Mouse (Mus musculus) intestine, embryonic 14.5 days (tissue): ENCODE measurements around the gene Jmjd1c. TPM values are rescaled to one million over a fixed set of nuclear protein-coding genes. Genes with fewer than 3 reads are reported as not detected.

ENCODE experiments used
- ATAC-seq: fragments of 200-750 bp; cut with Nextera tagmentation; replicated peaks from 2 replicates; pipeline ENCODE4 v1.8.0; 2017; ENCODE audit warnings: low read depth, moderate number of reproducible peaks, moderate TSS enrichment, moderate library complexity; ENCODE audit not compliant: low FRiP score, low TSS enrichment
- DNase-seq: peaks from one replicate; pipeline ENCODE4 v3.0.0-alpha.2; 2018; ENCODE audit warnings: low spot score
- H3K27ac ChIP-seq: fragments of 300-500 bp; sonication (generic); 2 replicates; pipeline ENCODE4 v1.5.1; 2014; ENCODE audit warnings: low read depth, mild to moderate bottlenecking, control low read depth
- H3K27me3 ChIP-seq: fragments of 300-500 bp; sonication (generic); replicated peaks from 2 replicates; pipeline ENCODE4 v1.6.1; 2014; ENCODE audit warnings: low read length, control low read depth; ENCODE audit not compliant: control insufficient read depth, insufficient read depth
- H3K36me3 ChIP-seq: fragments of 300-500 bp; sonication (generic); 2 replicates; pipeline ENCODE4 v1.6.1; 2014; ENCODE audit warnings: low read length, control low read depth; ENCODE audit not compliant: control insufficient read depth, insufficient read depth
- H3K4me1 ChIP-seq: fragments of 300-500 bp; sonication (generic); replicated peaks from 2 replicates; pipeline ENCODE4 v1.6.1; 2014; ENCODE audit warnings: low read length, control low read depth, mixed read lengths; ENCODE audit not compliant: control insufficient read depth, insufficient read depth
- H3K4me2 ChIP-seq: fragments of 300-500 bp; sonication (generic); 2 replicates; pipeline ENCODE4 v1.6.1; 2014; ENCODE audit warnings: low read length
- H3K4me3 ChIP-seq: fragments of 300-500 bp; sonication (generic); 2 replicates; pipeline ENCODE4 v1.5.1; 2014; ENCODE audit warnings: low read depth, low read length, control low read depth, mixed read lengths
- H3K9ac ChIP-seq: fragments of 300-500 bp; sonication (generic); 2 replicates; pipeline ENCODE4 v1.6.1; 2014; ENCODE audit warnings: mild to moderate bottlenecking, low read length
- H3K9me3 ChIP-seq: fragments of 300-500 bp; sonication (generic); 2 replicates; pipeline ENCODE4 v1.6.1; 2016; ENCODE audit warnings: low read length, control low read depth; ENCODE audit not compliant: control insufficient read depth
- WGBS: fragments of 180-500 bp; shearing (Covaris S2); extraction: QIAGEN DNeasy Blood & Tissue Kit; methylation state at CpG from one replicate; pipeline ENCODE4 v1.1.7; 2014; 5-methylcytosine and 5-hydroxymethylcytosine counted together
- polyA plus RNA-seq: library from polyadenylated mRNA; unstranded; fragments of >200 nt; fragmentation: Nextera tagmentation; extraction: Ambion mirVana; gene quantifications from 2 replicates; pipeline ENCODE4 v1.2.1, GENCODE M21; 2014

Jmjd1c gene
- polyA plus RNA-seq, 1 experiment from 2014 or later, result 47.5 TPM

DNA sequence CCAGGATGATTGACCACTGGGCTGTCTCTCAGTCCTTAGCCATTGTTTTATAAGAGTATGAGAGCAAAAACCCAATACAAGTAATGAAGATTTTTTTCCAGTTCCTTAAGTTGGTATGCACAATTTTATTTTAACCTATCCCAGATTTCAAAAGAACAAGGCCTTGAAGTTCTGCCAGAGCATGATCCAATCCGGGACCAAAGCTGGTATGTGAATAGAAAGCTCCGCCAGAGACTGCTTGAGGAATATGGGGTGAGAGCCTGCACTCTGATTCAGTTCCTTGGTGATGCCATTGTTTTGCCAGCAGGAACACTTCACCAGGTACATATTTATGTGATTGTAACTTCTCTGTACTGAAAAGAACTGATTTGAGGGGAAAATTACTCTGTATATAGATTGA, 153.6 kb downstream of the Jmjd1c start:
- Histone ChIP-seq H3K4me2 (no peak overlapping the region), H3K9me3 (no peaks in the 10 kb centered on the region), H3K4me1 (no peaks in the 10 kb centered on the region), H3K9ac (no peak overlapping the region), H3K27me3 (no peaks in the 10 kb centered on the region), H3K27ac (no peak overlapping the region), H3K4me3 (no peak overlapping the region), H3K36me3 (peaks cover 74% of the 10 kb centered on the region)
- DNase-seq (no peak), ATAC-seq (no peak)
- WGBS, result 91% methylated on average over 2 of the region's 2 CpGs

DNA sequence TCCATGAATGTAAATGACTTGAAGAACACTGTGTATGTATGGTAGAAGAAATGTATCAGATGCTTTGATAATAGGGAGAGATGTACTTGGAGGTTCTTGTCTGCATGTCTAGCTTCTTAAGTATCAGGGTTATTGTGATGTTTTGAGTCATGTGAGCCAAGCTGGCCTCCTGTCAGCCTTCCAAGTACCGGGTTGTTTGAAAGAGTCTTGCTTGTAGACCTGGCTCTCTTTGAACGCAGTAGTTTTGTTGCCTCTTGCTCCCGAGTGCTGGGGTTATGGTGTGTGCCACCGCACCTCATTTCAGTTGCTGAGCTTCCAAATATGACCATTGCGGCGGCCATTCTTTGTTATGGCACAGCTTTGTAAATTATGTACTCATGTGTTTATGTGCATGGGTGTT, 154.9 kb downstream of the Jmjd1c start:
- Histone ChIP-seq H3K36me3 (peaks cover 74% of the 10 kb centered on the region), H3K4me2 (no peak overlapping the region), H3K9ac (no peak overlapping the region), H3K27ac (no peak overlapping the region), H3K4me3 (no peak overlapping the region), H3K9me3 (no peaks in the 10 kb centered on the region), H3K27me3 (no peaks in the 10 kb centered on the region), H3K4me1 (no peaks in the 10 kb centered on the region)
- WGBS, result 95% methylated on average over 6 of the region's 6 CpGs
- ATAC-seq, result no peak
- DNase-seq, result no peak

DNA sequence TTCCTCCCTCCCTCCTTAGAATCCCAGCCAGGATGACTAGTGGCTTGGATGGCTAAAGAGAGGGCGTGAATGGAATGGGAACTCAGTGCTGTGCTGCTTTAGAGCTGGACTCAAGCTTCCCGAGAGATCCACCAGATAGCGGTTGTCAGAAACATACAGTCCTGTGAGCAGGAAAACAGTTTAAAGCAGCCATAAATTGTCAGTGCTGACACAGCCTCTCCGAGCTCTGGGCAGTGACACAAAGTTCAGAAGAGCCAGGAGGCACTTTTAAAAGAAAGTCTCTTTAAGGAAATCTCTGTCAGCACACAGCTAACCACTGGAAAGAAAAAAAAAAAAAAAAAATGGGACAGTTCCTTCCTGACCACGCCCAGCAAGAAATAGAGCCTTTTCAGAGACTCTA, 156.4 kb downstream of the Jmjd1c start:
- no peak overlapping the region for H3K4me3 ChIP-seq
- no peaks in the 10 kb centered on the region for H3K27me3 ChIP-seq
- ATAC-seq (no peak), DNase-seq (no peak)
- no peaks in the 10 kb centered on the region for H3K4me1 ChIP-seq
- peak overlapping the region; percentile 22; the same call in 1 of the 2 replicates for H3K27ac ChIP-seq
- H3K9ac ChIP-seq, result no peak overlapping the region
- peaks cover 73% of the 10 kb centered on the region for H3K36me3 ChIP-seq
- no peak overlapping the region for H3K4me2 ChIP-seq
- H3K9me3 ChIP-seq, result no peaks in the 10 kb centered on the region
- 51% methylated on average over 5 of the region's 5 CpGs for WGBS

DNA sequence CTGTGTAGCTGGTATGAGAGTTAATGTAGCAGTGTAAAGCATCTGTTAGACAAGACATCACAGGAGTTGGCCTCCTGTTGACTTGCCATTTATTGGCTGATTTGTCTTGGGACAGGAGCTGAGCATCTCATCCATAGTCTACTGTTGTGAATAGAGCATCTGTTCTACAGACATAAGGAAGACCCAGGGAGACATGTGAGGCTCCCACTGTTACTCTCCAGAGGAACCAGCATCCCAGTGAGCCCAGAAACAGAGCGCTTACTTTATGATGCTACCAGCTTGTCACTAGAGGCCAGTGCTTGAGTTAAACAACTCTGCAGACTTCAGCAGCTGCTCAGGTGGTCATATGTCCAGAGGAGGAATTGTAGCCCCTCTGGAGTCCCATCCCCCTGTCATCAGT, 157.2 kb downstream of the Jmjd1c start:
- peaks cover 71% of the 10 kb centered on the region for H3K36me3 ChIP-seq

DNA sequence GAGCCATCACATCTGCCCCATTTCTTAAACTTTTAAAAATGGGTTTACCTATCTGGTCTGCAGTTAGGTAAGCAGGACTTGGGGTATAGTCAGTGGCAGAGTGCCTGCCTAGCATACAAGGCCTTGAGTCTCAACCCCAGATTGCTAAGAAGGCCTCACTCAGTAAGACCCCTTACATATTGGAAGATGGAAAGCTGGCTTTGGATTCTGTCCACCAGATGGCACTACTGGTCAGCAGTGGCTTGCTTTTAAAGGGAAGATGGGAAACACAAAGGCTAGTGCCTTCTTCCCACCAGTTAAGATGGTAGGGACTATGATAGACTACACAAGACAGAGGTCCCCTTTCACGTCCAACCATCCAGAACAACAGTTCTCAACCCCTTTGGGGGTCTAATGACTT, 168.9 kb downstream of the Jmjd1c start:
- ATAC-seq (no peak), DNase-seq (peak; percentile 53)
- no peak overlapping the region for H3K4me2 ChIP-seq
- H3K27ac ChIP-seq, result no peak overlapping the region
- H3K27me3 ChIP-seq, result no peaks in the 10 kb centered on the region
- no peaks in the 10 kb centered on the region for H3K4me1 ChIP-seq
- no peak overlapping the region for H3K9ac ChIP-seq
- no peaks in the 10 kb centered on the region for H3K9me3 ChIP-seq
- H3K36me3 ChIP-seq, result peaks cover 30% of the 10 kb centered on the region
- H3K4me3 ChIP-seq, result no peak overlapping the region
- 74% methylated on average over 1 of the region's 1 CpGs for WGBS

More for the DNA sequence above, 157.2 kb downstream of the Jmjd1c start:
- H3K9ac ChIP-seq, result no peak overlapping the region
- no peaks in the 10 kb centered on the region for H3K4me1 ChIP-seq
- ATAC-seq (no peak), DNase-seq (no peak)
- no peaks in the 10 kb centered on the region for H3K9me3 ChIP-seq
- no peak overlapping the region for H3K4me3 ChIP-seq
- H3K27me3 ChIP-seq, result no peaks in the 10 kb centered on the region
- no peak overlapping the region for H3K27ac ChIP-seq
- 88% methylated on average over 1 of the region's 1 CpGs for WGBS
- H3K4me2 ChIP-seq, result no peak overlapping the region

DNA sequence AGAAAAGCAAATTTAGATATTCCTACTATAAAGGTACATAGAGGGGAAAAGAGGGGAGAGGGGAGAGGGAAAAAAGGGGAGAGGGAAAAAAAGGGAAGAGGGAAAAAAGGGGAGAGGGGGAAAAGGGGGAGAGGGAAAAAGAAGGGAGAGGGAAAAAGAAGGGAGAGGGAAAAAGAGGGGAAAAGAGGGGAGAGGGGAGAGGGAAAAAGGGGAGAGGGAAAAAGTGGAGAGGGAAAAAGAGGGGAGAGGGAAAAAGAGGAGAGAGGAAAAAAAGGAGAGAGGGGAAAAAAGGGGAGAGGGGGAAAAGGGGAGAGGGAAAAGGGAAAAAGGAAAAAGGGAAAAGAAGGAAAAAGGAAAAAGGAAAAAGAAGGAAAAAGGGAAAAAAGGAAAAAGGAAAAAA, 180.0 kb downstream of the Jmjd1c start:
- Histone ChIP-seq H3K27me3 (no peaks in the 10 kb centered on the region), H3K4me3 (no peak overlapping the region), H3K9me3 (no peaks in the 10 kb centered on the region), H3K27ac (no peak overlapping the region), H3K4me1 (no peaks in the 10 kb centered on the region), H3K4me2 (no peak overlapping the region), H3K9ac (no peak overlapping the region), H3K36me3 (peaks cover 17% of the 10 kb centered on the region)
- DNase-seq, result no peak
- no peak for ATAC-seq

DNA sequence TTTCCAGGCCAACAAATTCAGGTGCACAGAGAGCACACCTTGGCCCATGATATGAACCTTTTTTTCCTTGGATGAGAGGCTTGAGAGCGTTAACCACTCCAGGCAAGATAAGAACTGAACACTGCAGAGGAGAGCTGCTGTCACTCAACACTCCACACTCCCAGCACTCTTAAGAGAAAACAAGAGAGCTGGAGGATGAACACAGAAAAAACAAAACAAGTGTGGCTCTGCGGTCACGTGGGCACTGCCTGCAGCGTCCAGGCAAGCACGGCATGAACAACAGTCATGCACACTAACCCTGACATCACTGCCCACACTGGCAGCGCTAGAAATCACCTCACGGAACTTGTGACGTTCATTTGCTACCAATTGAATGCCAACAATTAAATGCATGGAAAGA, 185.9 kb downstream of the Jmjd1c start:
- Histone ChIP-seq H3K9me3 (no peaks in the 10 kb centered on the region), H3K4me2 (no peak overlapping the region), H3K27me3 (no peaks in the 10 kb centered on the region), H3K9ac (no peak overlapping the region), H3K27ac (no peak overlapping the region), H3K36me3 (no peaks in the 10 kb centered on the region), H3K4me1 (peaks cover 13% of the 10 kb centered on the region), H3K4me3 (no peak overlapping the region)
- DNase-seq (no peak), ATAC-seq (no peak)
- 83% methylated on average over 8 of the region's 8 CpGs for WGBS

DNA sequence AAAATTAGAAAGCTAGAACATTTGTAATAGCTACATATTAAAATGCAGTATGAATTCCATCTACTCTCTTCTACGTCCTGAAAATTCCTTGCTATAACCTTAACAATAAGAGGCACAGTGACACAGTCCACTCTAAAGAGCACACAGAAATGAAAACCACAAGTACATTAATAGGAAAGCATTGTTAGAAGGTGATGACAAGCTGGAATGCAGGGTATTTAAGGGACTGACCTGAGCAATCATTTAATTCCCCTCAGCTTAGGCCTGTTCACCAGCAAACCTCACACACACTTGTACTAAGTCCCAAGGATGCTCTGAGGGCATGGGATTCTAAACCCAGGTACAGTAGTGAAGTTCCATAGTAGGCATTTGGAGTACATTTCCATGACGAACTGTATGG, 186.6 kb downstream of the Jmjd1c start:
- no peak for ATAC-seq
- no peak overlapping the region for H3K27ac ChIP-seq
- peaks cover 13% of the 10 kb centered on the region for H3K4me1 ChIP-seq
- H3K9ac ChIP-seq, result no peak overlapping the region
- no peak overlapping the region for H3K4me2 ChIP-seq
- WGBS, result 85% methylated on average over 2 of the region's 2 CpGs
- H3K4me3 ChIP-seq, result no peak overlapping the region
- H3K36me3 ChIP-seq, result no peaks in the 10 kb centered on the region
- no peaks in the 10 kb centered on the region for H3K27me3 ChIP-seq
- no peaks in the 10 kb centered on the region for H3K9me3 ChIP-seq
- DNase-seq, result no peak

DNA sequence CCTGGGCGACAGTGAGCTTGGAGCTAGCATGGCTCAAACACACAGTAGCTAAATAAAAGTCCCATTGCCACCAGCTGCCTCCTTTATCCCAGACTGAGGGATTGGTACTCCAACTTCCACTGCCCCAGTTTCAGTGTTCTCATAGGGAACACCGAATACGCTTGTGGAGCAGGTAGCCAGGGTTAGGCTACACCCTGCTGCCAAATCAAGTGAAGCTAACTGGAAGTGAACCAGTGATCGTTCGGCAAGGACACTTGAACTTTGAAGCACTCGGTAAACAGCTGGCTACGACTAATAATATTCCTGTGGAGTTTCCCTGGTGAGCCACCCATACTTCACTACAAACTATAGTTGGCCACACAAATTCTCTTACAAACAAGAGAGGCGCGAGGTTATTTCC, 187.6 kb downstream of the Jmjd1c start:
- Histone ChIP-seq H3K4me2 (peak overlapping the region; percentile 90), H3K27me3 (no peaks in the 10 kb centered on the region), H3K36me3 (no peaks in the 10 kb centered on the region), H3K9me3 (no peaks in the 10 kb centered on the region), H3K27ac (no peak overlapping the region), H3K9ac (no peak overlapping the region; the same call in 1 of the 2 replicates), H3K4me1 (peaks cover 13% of the 10 kb centered on the region), H3K4me3 (no peak overlapping the region)
- DNase-seq (no peak), ATAC-seq (no peak)
- WGBS, result 66% methylated on average over 9 of the region's 9 CpGs
